Mouse (Mus musculus): ENCODE data around the gene Ifitm10. TPM values are rescaled to one million over a fixed set of nuclear protein-coding genes. Genes with fewer than 3 reads are reported as not detected.

Gene Ifitm10
- polyA plus RNA-seq, 1 experiment, result 10.8 TPM

DNA sequence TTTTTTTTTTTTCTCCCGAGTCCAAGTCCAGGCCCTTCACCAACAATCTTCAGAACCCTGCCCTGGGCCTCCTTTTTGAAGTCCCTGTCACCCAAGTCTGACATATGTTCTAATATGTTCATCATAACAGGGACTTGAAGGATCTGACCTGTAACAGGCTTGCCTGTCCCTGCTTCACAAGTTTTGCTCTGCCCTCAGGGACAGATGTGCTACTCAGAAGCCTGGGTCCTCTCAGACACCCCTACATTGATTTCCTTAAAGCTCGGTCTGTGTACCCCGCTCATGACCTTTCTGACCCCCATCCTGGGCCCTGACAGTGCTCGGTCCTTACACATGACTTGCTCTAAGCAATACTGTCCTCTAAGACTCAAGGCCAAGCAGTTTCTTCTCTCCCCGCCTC lies 514 bp downstream of the Ifitm10 start:
- Histone ChIP-seq H3K27me3 (ENCODE audit: control insufficient read depth, insufficient read depth, low read length) (no peaks in the 10 kb centered on the region), H3K4me3 (ENCODE audit: control insufficient read depth, insufficient read depth, low read length) (no peak overlapping the region), H3K4me1 (replicated peaks; ENCODE audit: control insufficient read depth, insufficient read depth, low read length) (peaks cover 26% of the 10 kb centered on the region), H3K36me3 (ENCODE audit: control insufficient read depth, insufficient read depth, low read length) (peaks cover 23% of the 10 kb centered on the region), H3K27ac (ENCODE audit: control insufficient read depth, insufficient read depth, low read length) (no peak overlapping the region)
- no peak for TF ChIP-seq POLR2A (IDR thresholded peaks at IDR 0.05; ENCODE audit: control insufficient read depth, extremely low read depth, insufficient read depth, low read length, poor library complexity)
- TF ChIP-seq CTCF (IDR thresholded peaks at IDR 0.05; ENCODE audit: borderline replicate concordance, control insufficient read depth, extremely low read depth, insufficient read depth, low read length, poor library complexity), result no peak
- no peak for DNase-seq
- 90% methylated on average over 5 of the region's 5 CpGs for WGBS

DNA sequence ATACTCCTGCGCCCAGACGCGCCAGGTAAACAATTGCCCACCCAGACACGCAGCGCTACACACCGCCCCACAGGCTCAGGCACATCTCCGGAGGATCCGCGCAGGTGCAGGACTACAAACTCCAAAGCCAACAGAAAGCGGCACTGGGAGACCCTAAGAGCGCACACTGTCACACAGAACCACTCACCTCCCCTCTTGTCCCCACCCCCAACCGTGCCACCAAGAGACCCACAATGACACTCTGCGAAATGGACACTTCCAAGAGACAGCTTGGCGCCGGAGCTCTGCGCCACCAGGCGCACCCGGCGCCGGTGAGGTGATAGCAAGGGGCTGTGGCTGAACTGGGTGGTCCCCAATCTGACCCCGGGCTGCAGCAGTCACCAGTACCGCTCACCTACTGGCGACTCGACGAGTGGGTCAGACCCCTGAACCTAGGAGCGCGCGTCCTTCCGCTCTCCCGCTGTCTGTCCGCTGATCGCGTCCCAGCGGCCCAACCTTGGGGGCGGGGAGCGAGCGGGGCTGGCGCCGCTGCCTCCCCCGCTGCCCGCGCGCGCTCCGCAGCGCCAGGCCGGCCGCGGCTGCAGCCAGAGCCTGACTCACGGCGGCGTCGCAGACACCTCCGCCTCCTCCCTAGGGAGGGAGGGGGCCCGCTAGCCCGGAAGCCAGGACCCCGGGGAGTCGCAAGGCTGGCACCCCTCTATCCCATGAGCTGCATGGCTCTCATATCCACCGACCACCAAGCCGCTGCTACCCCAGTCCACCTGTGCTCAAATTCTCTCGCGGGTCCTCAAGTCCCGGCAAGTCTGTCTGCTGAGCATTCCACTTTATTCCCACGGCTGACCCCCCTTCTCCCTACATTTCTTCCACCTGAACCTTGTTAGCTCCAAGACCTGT lies 1.5 kb downstream of the Ifitm10 start:
- peaks cover 26% of the 10 kb centered on the region for H3K4me1 ChIP-seq (replicated peaks; ENCODE audit: control insufficient read depth, insufficient read depth, low read length)
- peaks cover 13% of the 10 kb centered on the region for H3K36me3 ChIP-seq (ENCODE audit: control insufficient read depth, insufficient read depth, low read length)
- 6% methylated on average over 61 of the region's 64 CpGs for WGBS

DNA sequence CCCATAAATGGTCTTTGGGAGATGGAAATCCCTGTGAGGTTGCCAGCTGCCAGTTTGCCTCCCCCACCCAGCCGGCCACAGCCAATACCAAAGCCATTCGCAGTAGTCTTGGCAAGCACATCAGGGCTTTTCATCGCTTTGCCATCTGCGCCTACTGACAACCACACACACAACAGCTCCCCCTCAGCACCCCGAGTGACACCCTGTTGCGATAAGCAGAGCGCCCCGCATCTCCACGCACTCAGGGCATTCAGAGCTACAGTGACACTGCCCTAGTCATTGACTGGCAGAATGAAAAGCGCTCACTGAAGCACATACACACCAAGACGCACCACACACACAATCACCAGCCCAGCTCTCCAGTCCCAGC lies 2.2 kb downstream of the Ifitm10 start:
- Histone ChIP-seq H3K4me1 (replicated peaks; ENCODE audit: control insufficient read depth, insufficient read depth, low read length) (peaks cover 26% of the 10 kb centered on the region), H3K27ac (ENCODE audit: control insufficient read depth, insufficient read depth, low read length) (no peak overlapping the region), H3K4me3 (ENCODE audit: control insufficient read depth, insufficient read depth, low read length) (peak overlapping the region; percentile 60), H3K27me3 (ENCODE audit: control insufficient read depth, insufficient read depth, low read length) (no peaks in the 10 kb centered on the region), H3K36me3 (ENCODE audit: control insufficient read depth, insufficient read depth, low read length) (peaks cover 7% of the 10 kb centered on the region)
- no peak for TF ChIP-seq POLR2A (IDR thresholded peaks at IDR 0.05; ENCODE audit: control insufficient read depth, extremely low read depth, insufficient read depth, low read length, poor library complexity)
- TF ChIP-seq CTCF (IDR thresholded peaks at IDR 0.05; ENCODE audit: borderline replicate concordance, control insufficient read depth, extremely low read depth, insufficient read depth, low read length, poor library complexity), result no peak
- WGBS, result 43% methylated on average over 11 of the region's 11 CpGs
- no peak for DNase-seq

More for the DNA sequence above, 1.5 kb downstream of the Ifitm10 start:
- Histone ChIP-seq H3K4me3 (ENCODE audit: control insufficient read depth, insufficient read depth, low read length) (peak overlapping the region; percentile 60), H3K27me3 (ENCODE audit: control insufficient read depth, insufficient read depth, low read length) (no peaks in the 10 kb centered on the region), H3K27ac (ENCODE audit: control insufficient read depth, insufficient read depth, low read length) (no peak overlapping the region)
- TF ChIP-seq CTCF (IDR thresholded peaks at IDR 0.05; ENCODE audit: borderline replicate concordance, control insufficient read depth, extremely low read depth, insufficient read depth, low read length, poor library complexity) (no peak), POLR2A (IDR thresholded peaks at IDR 0.05; ENCODE audit: control insufficient read depth, extremely low read depth, insufficient read depth, low read length, poor library complexity) (0 out of 2 replicates have a peak, but pooled peaks have one; percentile 10)
- DNase-seq, result peak; percentile 37

DNA sequence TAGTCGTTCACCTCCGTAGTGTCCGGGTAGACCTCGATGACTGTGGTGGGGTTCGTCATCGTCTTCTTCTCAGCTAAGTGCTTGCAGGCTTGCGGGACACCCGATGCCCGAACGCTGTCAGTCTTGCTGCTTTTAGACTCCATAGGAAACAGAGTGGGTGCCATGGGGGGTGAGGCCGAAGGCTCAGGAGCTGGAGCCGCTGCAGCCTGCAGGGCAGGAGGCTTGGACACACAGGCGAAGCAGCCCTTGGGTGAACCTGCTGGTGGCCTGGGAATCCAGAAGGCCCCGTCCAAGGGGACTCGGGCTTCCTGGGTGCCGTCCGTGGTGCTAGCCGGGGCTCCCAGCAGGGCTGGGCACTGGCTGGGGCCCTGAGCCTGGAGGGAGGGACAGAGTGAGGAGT lies 2.6 kb downstream of the Ifitm10 start:
- 94% methylated on average over 18 of the region's 18 CpGs for WGBS
- no peak for TF ChIP-seq CTCF (IDR thresholded peaks at IDR 0.05; ENCODE audit: borderline replicate concordance, control insufficient read depth, extremely low read depth, insufficient read depth, low read length, poor library complexity)
- TF ChIP-seq POLR2A (IDR thresholded peaks at IDR 0.05; ENCODE audit: control insufficient read depth, extremely low read depth, insufficient read depth, low read length, poor library complexity), result no peak
- peaks cover 26% of the 10 kb centered on the region for H3K4me1 ChIP-seq (replicated peaks; ENCODE audit: control insufficient read depth, insufficient read depth, low read length)
- H3K27ac ChIP-seq (ENCODE audit: control insufficient read depth, insufficient read depth, low read length), result no peak overlapping the region
- DNase-seq, result no peak
- H3K4me3 ChIP-seq (ENCODE audit: control insufficient read depth, insufficient read depth, low read length), result peak overlapping the region; percentile 60; the same call in 1 of the 2 replicates
- H3K27me3 ChIP-seq (ENCODE audit: control insufficient read depth, insufficient read depth, low read length), result no peaks in the 10 kb centered on the region
- peaks cover 2% of the 10 kb centered on the region for H3K36me3 ChIP-seq (ENCODE audit: control insufficient read depth, insufficient read depth, low read length)

DNA sequence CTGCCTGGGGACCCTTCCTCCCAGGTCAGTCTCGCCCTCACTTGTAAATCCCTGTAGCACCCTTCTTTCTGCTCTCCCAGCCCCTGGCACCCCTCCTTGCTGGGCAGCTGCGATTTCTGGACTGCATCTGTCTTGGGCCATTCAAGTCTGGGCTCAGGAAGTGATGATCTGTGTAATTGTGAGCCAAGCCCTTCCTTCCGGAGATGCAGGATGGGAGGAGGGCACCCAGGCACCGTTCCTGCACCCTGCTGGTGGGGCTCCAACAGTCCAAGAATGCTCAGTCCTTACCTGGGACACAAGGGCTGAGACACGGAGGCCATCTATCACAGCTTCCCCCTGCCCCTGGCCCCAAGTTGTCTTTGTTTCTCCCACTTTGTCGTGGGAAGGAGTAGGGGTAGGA lies 3.7 kb downstream of the Ifitm10 start:
- TF ChIP-seq POLR2A (IDR thresholded peaks at IDR 0.05; ENCODE audit: control insufficient read depth, extremely low read depth, insufficient read depth, low read length, poor library complexity), result no peak
- no peak for TF ChIP-seq CTCF (IDR thresholded peaks at IDR 0.05; ENCODE audit: borderline replicate concordance, control insufficient read depth, extremely low read depth, insufficient read depth, low read length, poor library complexity)
- Histone ChIP-seq H3K4me1 (replicated peaks; ENCODE audit: control insufficient read depth, insufficient read depth, low read length) (peaks cover 26% of the 10 kb centered on the region), H3K36me3 (ENCODE audit: control insufficient read depth, insufficient read depth, low read length) (no peaks in the 10 kb centered on the region; the same call in 1 of the 2 replicates), H3K27me3 (ENCODE audit: control insufficient read depth, insufficient read depth, low read length) (no peaks in the 10 kb centered on the region), H3K4me3 (ENCODE audit: control insufficient read depth, insufficient read depth, low read length) (no peak overlapping the region), H3K27ac (ENCODE audit: control insufficient read depth, insufficient read depth, low read length) (no peak overlapping the region)
- DNase-seq, result no peak
- WGBS, result 86% methylated on average over 6 of the region's 6 CpGs

DNA sequence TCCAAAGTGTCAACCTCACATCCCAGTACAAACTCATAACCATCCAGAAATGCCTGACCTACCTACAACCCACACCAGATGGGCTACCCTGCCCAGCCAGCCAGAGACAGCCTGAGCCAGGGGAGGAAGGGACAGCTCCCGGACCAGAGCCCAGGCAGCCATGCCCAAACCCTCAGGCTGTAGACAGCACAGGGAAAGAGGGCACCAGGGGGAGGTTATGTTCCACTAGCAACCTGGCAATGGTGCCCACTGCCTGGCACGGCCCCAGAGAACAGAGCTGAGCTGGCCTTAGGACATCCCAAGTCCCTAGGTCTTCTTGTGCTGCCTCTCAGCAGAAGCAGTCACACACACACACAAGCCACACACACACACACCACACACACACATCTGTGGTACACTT lies 4.7 kb downstream of the Ifitm10 start:
- TF ChIP-seq POLR2A (IDR thresholded peaks at IDR 0.05; ENCODE audit: control insufficient read depth, extremely low read depth, insufficient read depth, low read length, poor library complexity) (no peak), CTCF (IDR thresholded peaks at IDR 0.05; ENCODE audit: borderline replicate concordance, control insufficient read depth, extremely low read depth, insufficient read depth, low read length, poor library complexity) (no peak)
- Histone ChIP-seq H3K36me3 (ENCODE audit: control insufficient read depth, insufficient read depth, low read length) (no peaks in the 10 kb centered on the region), H3K27me3 (ENCODE audit: control insufficient read depth, insufficient read depth, low read length) (no peaks in the 10 kb centered on the region), H3K27ac (ENCODE audit: control insufficient read depth, insufficient read depth, low read length) (no peak overlapping the region), H3K4me3 (ENCODE audit: control insufficient read depth, insufficient read depth, low read length) (no peak overlapping the region), H3K4me1 (replicated peaks; ENCODE audit: control insufficient read depth, insufficient read depth, low read length) (peaks cover 26% of the 10 kb centered on the region)
- DNase-seq, result no peak
- WGBS, result 97% methylated on average over 2 of the region's 2 CpGs
